Mouse (Mus musculus) forebrain, embryonic 16.5 days (tissue): Measurements from ENCODE around the gene Nxph4. TPM values are rescaled to one million over a fixed set of nuclear protein-coding genes. Genes with fewer than 3 reads are reported as not detected.

Source experiments
- ATAC-seq: fragments of 200-750 bp; cut with Nextera tagmentation; 2 replicates; pipeline ENCODE4 v1.8.0; 2017; ENCODE audit warnings: mild to moderate bottlenecking, moderate library complexity
- H3K27ac ChIP-seq: fragments of 300-500 bp; sonication (generic); 2 replicates; pipeline ENCODE4 v1.5.1; 2014; ENCODE audit warnings: low read length, control low read depth
- H3K27me3 ChIP-seq: fragments of 300-500 bp; sonication (generic); replicated peaks from 2 replicates; pipeline ENCODE4 v1.6.1; 2014; ENCODE audit warnings: low read length; ENCODE audit not compliant: control insufficient read depth, insufficient read depth
- H3K36me3 ChIP-seq: fragments of 300-500 bp; sonication (generic); 2 replicates; pipeline ENCODE4 v1.6.1; 2014; ENCODE audit not compliant: control insufficient read depth, insufficient read depth
- H3K4me1 ChIP-seq: fragments of 300-500 bp; sonication (generic); replicated peaks from 2 replicates; pipeline ENCODE4 v1.6.1; 2014; ENCODE audit warnings: low read length; ENCODE audit not compliant: control insufficient read depth, insufficient read depth
- H3K4me2 ChIP-seq: fragments of 300-500 bp; sonication (generic); 2 replicates; pipeline ENCODE4 v1.6.1; 2014; ENCODE audit warnings: mild to moderate bottlenecking, low read length, control low read depth
- H3K4me3 ChIP-seq: fragments of 300-500 bp; sonication (generic); replicated peaks from 2 replicates; pipeline ENCODE4 v1.5.1; 2014; ENCODE audit warnings: mild to moderate bottlenecking, low read length, control low read depth
- H3K9ac ChIP-seq: fragments of 300-500 bp; sonication (generic); replicated peaks from 2 replicates; pipeline ENCODE4 v1.6.1; 2014; ENCODE audit warnings: low read depth, low read length, control low read depth
- H3K9me3 ChIP-seq: fragments of 300-500 bp; sonication (generic); 2 replicates; pipeline ENCODE4 v1.6.1; 2016; ENCODE audit warnings: low read length; ENCODE audit not compliant: control insufficient read depth
- WGBS: fragments of 180-500 bp; shearing (Covaris S2); extraction: QIAGEN DNeasy Blood & Tissue Kit; methylation state at CpG from one replicate; pipeline ENCODE4 v1.1.7; 2014; 5-methylcytosine and 5-hydroxymethylcytosine counted together
- polyA plus RNA-seq: library from polyadenylated mRNA; unstranded; fragments of >200 nt; fragmentation: Nextera tagmentation; extraction: Ambion mirVana; gene quantifications from 2 replicates; pipeline ENCODE4 v1.2.1, GENCODE M21; 2015

The Nxph4 gene
- polyA plus RNA-seq, 1 experiment from 2014 or later: 36.0 TPM

- H3K4me3 ChIP-seq: no peak overlapping the region
- H3K27me3 ChIP-seq: peaks cover 14% of the 10 kb centered on the region
- no peak for ATAC-seq
- H3K4me2 ChIP-seq: no peak overlapping the region
- H3K9ac ChIP-seq: no peak overlapping the region
- H3K36me3 ChIP-seq: peaks cover 2% of the 10 kb centered on the region; the same call in 1 of the 2 replicates
- H3K9me3 ChIP-seq: no peaks in the 10 kb centered on the region
- no peak overlapping the region for H3K27ac ChIP-seq
- 93% methylated on average over 36 of the region's 37 CpGs for WGBS
- H3K4me1 ChIP-seq: peaks cover 23% of the 10 kb centered on the region
Measured at GRCm38 (mm10) chr10:127519903-127520713, 14.3 kb downstream of the Nxph4 start.

GRCm38 (mm10) chr10:127519041-127519701, 15.2 kb downstream of the Nxph4 start:
- no peak overlapping the region for H3K27ac ChIP-seq
- no peak for ATAC-seq
- no peak overlapping the region for H3K9ac ChIP-seq
- no peak overlapping the region for H3K4me2 ChIP-seq
- H3K4me3 ChIP-seq: no peak overlapping the region
- peaks cover 18% of the 10 kb centered on the region for H3K4me1 ChIP-seq
- H3K27me3 ChIP-seq: peaks cover 16% of the 10 kb centered on the region
- WGBS: 96% methylated on average over 25 of the region's 26 CpGs
- H3K9me3 ChIP-seq: no peaks in the 10 kb centered on the region
- H3K36me3 ChIP-seq: peaks cover 2% of the 10 kb centered on the region; the same call in 1 of the 2 replicates

GRCm38 (mm10) chr10:127517941-127518340, 16.4 kb downstream of the Nxph4 start:
- no peak overlapping the region for H3K4me2 ChIP-seq
- H3K9me3 ChIP-seq: no peaks in the 10 kb centered on the region
- WGBS: 95% methylated on average over 22 of the region's 22 CpGs
- H3K36me3 ChIP-seq: peaks cover 2% of the 10 kb centered on the region; the same call in 1 of the 2 replicates
- no peak overlapping the region for H3K4me3 ChIP-seq
- no peak overlapping the region for H3K27ac ChIP-seq
- H3K4me1 ChIP-seq: peaks cover 30% of the 10 kb centered on the region
- no peak for ATAC-seq
- peaks cover 13% of the 10 kb centered on the region for H3K27me3 ChIP-seq
- H3K9ac ChIP-seq: no peak overlapping the region

GRCm38 (mm10) chr10:127516576-127517260, 17.6 kb downstream of the Nxph4 start:
- Histone ChIP-seq H3K27me3 (peaks cover 13% of the 10 kb centered on the region), H3K4me2 (no peak overlapping the region), H3K4me3 (no peak overlapping the region), H3K36me3 (peaks cover 2% of the 10 kb centered on the region; the same call in 1 of the 2 replicates), H3K27ac (no peak overlapping the region), H3K9me3 (no peaks in the 10 kb centered on the region), H3K4me1 (peaks cover 40% of the 10 kb centered on the region), H3K9ac (no peak overlapping the region)
- WGBS: 11% methylated on average over 30 of the region's 30 CpGs
- no peak for ATAC-seq

DNA sequence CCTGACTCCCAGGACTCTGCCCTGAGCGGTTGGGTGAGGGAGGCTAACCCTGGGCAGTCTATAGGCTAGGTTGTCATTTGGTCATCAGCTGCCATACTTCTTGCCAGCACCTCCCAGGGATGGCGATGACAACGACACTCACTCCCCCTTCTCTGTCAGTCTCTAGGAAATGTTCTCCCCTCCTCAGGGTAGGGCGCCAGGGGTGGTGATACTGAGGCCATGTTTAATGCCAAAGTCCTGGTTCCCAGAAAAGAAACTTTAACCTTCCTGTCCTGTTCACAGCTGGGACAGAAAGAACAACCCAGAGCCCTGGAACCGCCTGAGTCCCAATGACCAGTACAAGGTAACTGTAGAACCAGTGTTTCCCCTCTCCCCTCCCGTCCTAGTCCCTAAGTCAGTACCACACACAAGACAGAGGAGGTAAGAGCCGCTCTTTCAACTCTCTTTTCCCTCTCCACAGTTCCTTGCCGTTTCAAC, 18.3 kb downstream of the Nxph4 start:
- no peak overlapping the region for H3K4me2 ChIP-seq
- no peaks in the 10 kb centered on the region for H3K9me3 ChIP-seq
- H3K27ac ChIP-seq: no peak overlapping the region
- ATAC-seq: no peak
- H3K27me3 ChIP-seq: peaks cover 13% of the 10 kb centered on the region
- WGBS: 31% methylated on average over 8 of the region's 8 CpGs
- no peak overlapping the region for H3K9ac ChIP-seq
- peaks cover 2% of the 10 kb centered on the region; the same call in 1 of the 2 replicates for H3K36me3 ChIP-seq
- H3K4me1 ChIP-seq: peaks cover 40% of the 10 kb centered on the region
- no peak overlapping the region for H3K4me3 ChIP-seq

DNA sequence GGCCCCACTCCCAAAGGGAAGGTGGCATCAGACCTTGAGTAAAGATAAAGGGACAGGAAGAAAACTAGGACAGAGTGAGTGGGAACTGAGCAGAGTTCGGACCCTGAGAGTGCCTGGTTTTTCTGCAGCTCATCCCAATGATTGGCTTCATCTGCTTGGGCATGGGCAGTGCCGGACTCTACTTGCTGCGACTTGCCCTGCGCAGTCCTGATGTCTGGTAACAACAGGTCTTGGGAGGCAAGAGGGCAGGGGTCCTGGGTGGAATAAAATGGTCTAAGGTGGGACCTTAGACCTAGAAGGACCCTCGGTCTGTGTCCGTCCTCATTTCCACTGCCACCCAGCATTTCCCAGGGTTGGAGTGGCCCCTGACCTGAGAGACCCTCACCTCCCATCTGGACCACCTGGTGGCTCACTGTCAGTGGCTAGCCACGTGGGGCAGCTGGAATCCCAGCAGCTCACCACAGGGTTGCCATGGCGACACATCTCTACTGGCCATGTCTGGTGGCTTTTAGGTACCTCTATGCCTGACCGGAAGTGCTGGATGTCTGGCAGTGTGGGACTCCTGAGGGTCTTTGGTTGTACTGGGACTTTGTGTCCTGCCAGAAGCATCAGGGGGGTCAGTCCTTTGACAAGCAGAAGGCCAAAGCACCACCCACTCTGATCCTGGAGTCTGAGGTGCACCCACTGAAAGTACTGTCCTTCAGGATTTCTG, 18.9 kb downstream of the Nxph4 start:
- H3K27ac ChIP-seq: no peak overlapping the region
- no peak for ATAC-seq
- no peak overlapping the region for H3K9ac ChIP-seq
- H3K27me3 ChIP-seq: peaks cover 13% of the 10 kb centered on the region
- no peaks in the 10 kb centered on the region for H3K9me3 ChIP-seq
- H3K36me3 ChIP-seq: peaks cover 2% of the 10 kb centered on the region; the same call in 1 of the 2 replicates
- 29% methylated on average over 9 of the region's 9 CpGs for WGBS
- no peak overlapping the region for H3K4me2 ChIP-seq
- H3K4me3 ChIP-seq: no peak overlapping the region
- peaks cover 43% of the 10 kb centered on the region for H3K4me1 ChIP-seq

- H3K27me3 ChIP-seq: peaks cover 13% of the 10 kb centered on the region
- H3K36me3 ChIP-seq: peaks cover 2% of the 10 kb centered on the region; the same call in 1 of the 2 replicates
- H3K27ac ChIP-seq: no peak within 1 kb of the TSS
- no peak within 1 kb of the TSS for H3K4me3 ChIP-seq
- 29% methylated on average over 6 of the region's 6 CpGs for WGBS
- H3K4me1 ChIP-seq: peaks cover 50% of the 10 kb centered on the region
- H3K9me3 ChIP-seq: no peaks in the 10 kb centered on the region
- 0 out of 2 replicates have a peak within 1 kb of the TSS, but pooled peaks have one; percentile 35 for H3K9ac ChIP-seq
- no peak for ATAC-seq
- H3K4me2 ChIP-seq: peak within 1 kb of the TSS; percentile 98
Measured at GRCm38 (mm10) chr10:127514764-127515163, 19.6 kb downstream of the Nxph4 start, which contains the start of gene Ndufa4l2. TSS of gene Ndufa4l2 (plus strand) at chr10:127514967.

- no peak for ATAC-seq
- H3K9me3 ChIP-seq: no peaks in the 10 kb centered on the region
- H3K27ac ChIP-seq: no peak overlapping the region
- H3K9ac ChIP-seq: 0 out of 2 replicates have a peak overlapping the region, but pooled peaks have one; percentile 35
- H3K4me1 ChIP-seq: peaks cover 55% of the 10 kb centered on the region
- peaks cover 2% of the 10 kb centered on the region; the same call in 1 of the 2 replicates for H3K36me3 ChIP-seq
- WGBS: 15% methylated on average over 13 of the region's 13 CpGs
- H3K27me3 ChIP-seq: peaks cover 13% of the 10 kb centered on the region
- no peak overlapping the region for H3K4me3 ChIP-seq
- H3K4me2 ChIP-seq: peak overlapping the region; percentile 98; the same call in 1 of the 2 replicates
Measured at GRCm38 (mm10) chr10:127514111-127514698, 20.2 kb downstream of the Nxph4 start.
